Mouse (Mus musculus): ENCODE data around the gene Klhl10.

GRCm38 (mm10) chr11:100402682-100403081, 39.0 kb upstream of the Klhl10 start:
- TF ChIP-seq CTCF (IDR thresholded peaks at IDR 0.05; ENCODE audit: control insufficient read depth, insufficient read depth, insufficient read length) = no peak
- no peak for TF ChIP-seq MYOD1 (IDR thresholded peaks at IDR 0.05; ENCODE audit: control insufficient read depth, insufficient read length, low read depth)

All from C2C12 (cell line).